Mouse (Mus musculus): ENCODE measurements around the gene AI182371. TPM values are rescaled to one million over a fixed set of nuclear protein-coding genes. Genes with fewer than 3 reads are reported as not detected.

AI182371 gene
- polyA plus RNA-seq (2012; fragmentation: generic; extraction: Trizol) = under 1 TPM in 1 of 2 experiments, not detected in 1; 0.11 TPM

GRCm38 (mm10) chr2:35101443-35101842 is at the start of gene AI182371:
AI182371 (minus strand) TSS chr2:35101543.

GRCm38 (mm10) chr2:35109141-35109923 is 8.0 kb upstream of the AI182371 start, which contains the start of gene Cntrl:
Cntrl (plus strand) TSS chr2:35109492.

GRCm38 (mm10) chr2:35061338-35061737 is 40.0 kb downstream of the AI182371 start, which contains the start of gene Hc:
Hc (minus strand) TSS chr2:35061438.

Other genes with a start within 250 kb of the AI182371 start
- gene Cutal, start 227.1 kb downstream of the AI182371 start, polyA plus RNA-seq (2012; fragmentation: generic; extraction: Trizol) = under 1 TPM in 1 of 2 experiments, not detected in 1; 0.04 TPM
- 10 to 100 TPM; 18.3 to 29.6 TPM for gene Psmd5, start 226.6 kb downstream of the AI182371 start, polyA plus RNA-seq (2012; fragmentation: generic; extraction: Trizol)
- gene Phf19, start 187.5 kb downstream of the AI182371 start, polyA plus RNA-seq (2012; fragmentation: generic; extraction: Trizol) = 10 to 100 TPM; 14.3 to 15.9 TPM
- 10 to 100 TPM in 1 of 2 experiments, 1 to 10 TPM in 1; 5.4 to 12.1 TPM for gene Traf1, start 139.8 kb downstream of the AI182371 start, polyA plus RNA-seq (2012; fragmentation: generic; extraction: Trizol)
- gene Hc, start 40.1 kb downstream of the AI182371 start, polyA plus RNA-seq (2012; fragmentation: generic; extraction: Trizol) = under 1 TPM in 1 of 2 experiments, not detected in 1; 0.07 TPM
- gene Cntrl, start 7.9 kb upstream of the AI182371 start, polyA plus RNA-seq (2012; fragmentation: generic; extraction: Trizol) = 1 to 10 TPM in 1 of 2 experiments, under 1 TPM in 1; 0.44 to 7.4 TPM
- 10 to 100 TPM; 20.9 to 63.8 TPM for gene Rab14, start 99.6 kb upstream of the AI182371 start, polyA plus RNA-seq (2012; fragmentation: generic; extraction: Trizol)
- 100 to 1,000 TPM; 263 to 964 TPM for gene Gsn, start 154.8 kb upstream of the AI182371 start, polyA plus RNA-seq (2012; fragmentation: generic; extraction: Trizol)
- gene Stom, start 235.4 kb upstream of the AI182371 start, polyA plus RNA-seq (2012; fragmentation: generic; extraction: Trizol) = 100 to 1,000 TPM in 1 of 2 experiments, 10 to 100 TPM in 1; 15.7 to 105 TPM